Mouse (Mus musculus) kidney, adult 2 months (tissue): Measurements from ENCODE around the gene Nmnat2. TPM values are rescaled to one million over a fixed set of nuclear protein-coding genes. Genes with fewer than 3 reads are reported as not detected.
A peak's percentile ranks its signal among the peaks of the same experiment; 100 is the strongest.

ENCODE experiments used
- DNase-seq: peaks from one replicate; pipeline ENCODE4 v3.0.0; 2021
- H3K27ac ChIP-seq: fragments of 200-500 bp; 2 replicates; pipeline ENCODE4 v1.5.1; 2012; ENCODE audit warnings: low read depth, low read length, control low read depth, inconsistent platforms; ENCODE audit not compliant: insufficient read depth
- H3K27me3 ChIP-seq: fragments of 200-500 bp; replicated peaks from 2 replicates; pipeline ENCODE4 v1.6.1; 2012; ENCODE audit warnings: mild to moderate bottlenecking, moderate library complexity, low read length, inconsistent platforms; ENCODE audit not compliant: control insufficient read depth, insufficient read depth
- H3K36me3 ChIP-seq: fragments of 200-500 bp; 2 replicates; pipeline ENCODE4 v1.6.1; 2012; ENCODE audit warnings: mild to moderate bottlenecking, moderate library complexity, low read length, inconsistent platforms; ENCODE audit not compliant: control insufficient read depth, insufficient read depth
- H3K4me1 ChIP-seq: fragments of 200-500 bp; 2 replicates; pipeline ENCODE4 v1.6.1; 2011; ENCODE audit warnings: low read length; ENCODE audit not compliant: control insufficient read depth, insufficient read depth
- H3K4me3 ChIP-seq: fragments of 200-500 bp; 2 replicates; pipeline ENCODE4 v1.5.1; 2011; ENCODE audit warnings: mild to moderate bottlenecking, low read depth, low read length, control low read depth; ENCODE audit not compliant: insufficient read depth
- CTCF ChIP-seq: fragments of 200-500 bp; conservative IDR thresholded peaks from 2 replicates; pipeline ENCODE4 v1.5.1; 2011; ENCODE audit warnings: low read depth, mild to moderate bottlenecking, control low read depth, low read length, moderate library complexity, mixed read lengths; ENCODE audit not compliant: insufficient read depth, insufficient read length
- POLR2A ChIP-seq: fragments of 200-500 bp; IDR thresholded peaks from one replicate; pipeline ENCODE4 v1.6.1; 2011; ENCODE audit warnings: low read depth, low read length, control low read depth
- WGBS: fragments of 180-500 bp; shearing (Covaris S2); methylation state at CpG from one replicate; pipeline ENCODE4 v1.1.7; 2018; 5-methylcytosine and 5-hydroxymethylcytosine counted together
- polyA plus RNA-seq: library from polyadenylated mRNA; depleted of rRNA; stranded (reverse); fragments of >200 nt; gene quantifications from 2 replicates; pipeline ENCODE4 v1.2.3, GENCODE M21; 2012

The Nmnat2 gene
- polyA plus RNA-seq, 1 experiment, result 0.41 TPM

GRCm38 (mm10) chr1:153109836-153110235, 155.0 kb downstream of the Nmnat2 start:
- WGBS, result 37% methylated on average over 3 of the region's 3 CpGs
- no peaks in the 10 kb centered on the region for H3K4me1 ChIP-seq
- no peak for TF ChIP-seq CTCF
- TF ChIP-seq POLR2A, result no peak
- no peaks in the 10 kb centered on the region; the same call in 1 of the 2 replicates for H3K27me3 ChIP-seq
- H3K4me3 ChIP-seq, result no peak overlapping the region
- H3K36me3 ChIP-seq, result no peaks in the 10 kb centered on the region
- H3K27ac ChIP-seq, result no peak overlapping the region
- DNase-seq, result no peak

DNA sequence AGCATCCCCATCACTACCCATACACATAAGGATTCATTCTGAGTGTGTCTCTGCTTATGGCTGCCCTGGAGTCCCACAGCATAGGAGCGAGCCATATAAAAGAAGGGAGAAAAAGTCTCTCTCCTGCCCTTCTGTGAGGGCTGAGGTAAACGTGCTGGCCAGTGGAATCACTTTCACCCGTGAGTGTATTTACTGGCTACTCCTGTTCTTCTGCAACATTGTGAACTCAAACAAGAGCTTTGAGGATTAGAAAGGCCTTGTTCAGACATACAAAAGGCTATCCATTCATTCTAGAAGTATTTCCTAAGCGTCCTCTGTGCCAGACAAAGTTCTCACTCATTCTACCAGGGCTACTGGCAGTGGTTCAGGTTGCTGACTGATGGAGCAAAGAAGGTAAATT, 156.8 kb downstream of the Nmnat2 start:
- 83% methylated on average over 4 of the region's 4 CpGs for WGBS
- TF ChIP-seq POLR2A (no peak), CTCF (no peak)
- no peak for DNase-seq
- Histone ChIP-seq H3K27ac (no peak overlapping the region), H3K4me3 (no peak overlapping the region), H3K4me1 (no peaks in the 10 kb centered on the region), H3K36me3 (no peaks in the 10 kb centered on the region), H3K27me3 (no peaks in the 10 kb centered on the region; the same call in 1 of the 2 replicates)

- no peak for DNase-seq
- TF ChIP-seq POLR2A, result no peak
- 0 out of 2 replicates have a peak, but pooled peaks have one; percentile 10 for TF ChIP-seq CTCF
- Histone ChIP-seq H3K4me3 (no peak overlapping the region), H3K36me3 (no peaks in the 10 kb centered on the region), H3K27me3 (no peaks in the 10 kb centered on the region; the same call in 1 of the 2 replicates), H3K27ac (no peak overlapping the region), H3K4me1 (no peaks in the 10 kb centered on the region)
- 91% methylated on average over 8 of the region's 8 CpGs for WGBS
These were observed 160.5 kb downstream of the Nmnat2 start for GRCm38 (mm10) chr1:153115315-153115714.

DNA sequence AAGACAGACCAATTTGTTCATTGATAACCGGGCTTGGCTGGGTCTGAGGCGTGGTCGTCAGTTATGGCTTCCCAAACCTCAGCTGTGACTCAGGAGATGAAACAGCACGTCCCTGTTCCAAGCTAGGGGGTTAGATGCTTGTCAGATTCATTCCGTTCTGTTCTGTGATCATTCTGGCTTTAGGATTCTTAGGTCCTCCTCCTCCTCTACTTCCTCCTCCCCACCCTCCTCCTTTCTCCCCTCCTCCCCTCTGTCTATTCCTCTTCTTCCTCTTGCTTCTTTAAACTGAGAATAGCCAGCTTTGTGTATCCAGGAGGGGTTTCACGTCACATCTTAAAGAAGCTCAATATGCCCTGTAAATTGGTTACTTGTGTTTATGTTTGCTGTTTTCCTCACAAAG, 165.8 kb downstream of the Nmnat2 start:
- no peak overlapping the region for H3K27ac ChIP-seq
- TF ChIP-seq POLR2A, result no peak
- TF ChIP-seq CTCF, result no peak
- no peaks in the 10 kb centered on the region; the same call in 1 of the 2 replicates for H3K4me1 ChIP-seq
- H3K4me3 ChIP-seq, result no peak overlapping the region
- H3K27me3 ChIP-seq, result no peaks in the 10 kb centered on the region
- H3K36me3 ChIP-seq, result no peaks in the 10 kb centered on the region
- WGBS, result 88% methylated on average over 6 of the region's 6 CpGs
- DNase-seq, result no peak

DNA sequence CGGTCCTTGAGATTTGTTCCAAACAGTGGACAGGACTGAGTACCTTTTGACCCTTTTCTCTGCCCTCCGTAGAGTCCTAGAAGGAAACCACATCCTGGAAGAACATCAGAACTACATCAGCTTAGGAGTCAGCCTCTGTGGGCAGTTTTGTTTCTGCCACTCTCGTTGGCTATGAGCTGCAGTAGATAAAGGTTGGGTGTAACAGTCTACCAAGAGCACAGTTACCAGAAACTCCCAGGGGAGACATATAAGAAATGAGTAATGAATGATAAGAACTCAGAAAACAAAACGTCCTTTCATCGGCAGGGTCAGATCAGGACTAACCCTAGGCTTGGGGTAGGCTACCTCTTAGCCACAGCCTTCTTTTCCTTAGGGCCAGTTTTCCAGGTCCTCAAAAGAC, 166.5 kb downstream of the Nmnat2 start:
- Histone ChIP-seq H3K27me3 (no peaks in the 10 kb centered on the region), H3K4me3 (no peak overlapping the region), H3K36me3 (no peaks in the 10 kb centered on the region), H3K27ac (no peak overlapping the region), H3K4me1 (no peaks in the 10 kb centered on the region; the same call in 1 of the 2 replicates)
- DNase-seq, result no peak
- TF ChIP-seq CTCF (no peak), POLR2A (no peak)
- WGBS, result 71% methylated on average over 5 of the region's 5 CpGs

DNA sequence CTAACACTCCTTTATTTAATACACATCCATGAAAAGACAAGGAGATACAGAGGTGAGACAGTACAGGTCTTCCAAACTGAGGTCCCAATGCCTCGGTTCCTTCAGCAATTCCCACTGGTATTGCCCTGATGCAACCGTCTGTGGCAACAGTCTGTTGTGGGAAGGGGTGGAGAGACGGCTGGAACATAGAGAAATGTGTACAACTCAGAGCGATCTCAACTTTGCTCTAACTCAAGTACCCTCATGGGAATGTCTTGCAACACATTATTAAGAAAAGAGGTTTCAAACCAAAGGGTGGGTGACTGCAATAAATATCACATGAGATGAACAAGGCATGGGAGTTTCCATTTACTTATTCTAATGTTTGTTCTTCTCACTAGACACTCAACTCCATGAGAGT, 168.0 kb downstream of the Nmnat2 start:
- H3K36me3 ChIP-seq, result no peaks in the 10 kb centered on the region
- no peaks in the 10 kb centered on the region for H3K27me3 ChIP-seq
- H3K27ac ChIP-seq, result no peak overlapping the region
- H3K4me1 ChIP-seq, result no peaks in the 10 kb centered on the region; the same call in 1 of the 2 replicates
- TF ChIP-seq POLR2A, result no peak
- TF ChIP-seq CTCF, result no peak
- WGBS, result 92% methylated on average over 4 of the region's 4 CpGs
- no peak for DNase-seq
- H3K4me3 ChIP-seq, result no peak overlapping the region

- no peaks in the 10 kb centered on the region for H3K27me3 ChIP-seq
- 83% methylated on average over 5 of the region's 5 CpGs for WGBS
- DNase-seq, result no peak
- no peak overlapping the region for H3K4me3 ChIP-seq
- no peaks in the 10 kb centered on the region for H3K36me3 ChIP-seq
- H3K4me1 ChIP-seq, result no peaks in the 10 kb centered on the region; the same call in 1 of the 2 replicates
- H3K27ac ChIP-seq, result no peak overlapping the region
- TF ChIP-seq CTCF (no peak), POLR2A (no peak)
These were observed 169.7 kb downstream of the Nmnat2 start for GRCm38 (mm10) chr1:153124502-153124901.
